Mouse (Mus musculus) CH12.LX (cell line): Measurements from ENCODE around the gene Vps33a. TPM values are rescaled to one million over a fixed set of nuclear protein-coding genes. Genes with fewer than 3 reads are reported as not detected.

ENCODE experiments used
- DNase-seq: peaks from one replicate; pipeline ENCODE4 v3.0.0-alpha.2; 2013; ENCODE audit errors: extremely low read depth
- H3K27ac ChIP-seq: 2 replicates; pipeline ENCODE4 v1.5.1; 2012; ENCODE audit warnings: low read depth, mild to moderate bottlenecking, control low read depth, moderate library complexity; ENCODE audit not compliant: insufficient read depth
- H3K27me3 ChIP-seq: replicated peaks from 2 replicates; pipeline ENCODE3; 2012; ENCODE audit warnings: inconsistent platforms
- H3K36me3 ChIP-seq, 2 experiments: replicated peaks in 1 of 2; 2 replicates each; pipeline versions ENCODE3 to v1.6.1; 2012; ENCODE audit warnings: inconsistent platforms in 1 of 2, low read length in 1 of 2, mild to moderate bottlenecking in 1 of 2, mixed read lengths in 1 of 2, moderate library complexity in 1 of 2; ENCODE audit not compliant: control insufficient read depth in 1 of 2, insufficient read depth in 1 of 2
- H3K4me1 ChIP-seq, 2 experiments: 2 replicates each; pipeline ENCODE4 v1.6.1; 2012; ENCODE audit warnings: inconsistent platforms in 1 of 2, moderate library complexity in 1 of 2; ENCODE audit not compliant: insufficient read depth in 2 of 2, control insufficient read depth in 1 of 2
- H3K4me2 ChIP-seq: 2 replicates; pipeline ENCODE4 v1.6.1; 2012; ENCODE audit warnings: low read depth, mild to moderate bottlenecking, control low read depth; ENCODE audit not compliant: poor library complexity, insufficient read depth, severe bottlenecking
- H3K4me3 ChIP-seq, 3 experiments: fragments of 150-350 bp in 1 of 3; sonication (generic) in 1 of 3; replicated peaks in 1 of 3; 2 replicates each; pipeline versions ENCODE3 to v1.5.1; 2011 to 2012; ENCODE audit warnings: low read depth in 2 of 3, low read length in 2 of 3, mild to moderate bottlenecking in 2 of 3, moderate library complexity in 2 of 3, control low read depth in 1 of 3, improper control_type of control experiment in 1 of 3, inconsistent platforms in 1 of 3, mixed read lengths in 1 of 3; ENCODE audit not compliant: poor library complexity in 1 of 3
- H3K79me2 ChIP-seq: replicated peaks from 2 replicates; pipeline ENCODE4 v1.6.1; 2012; ENCODE audit warnings: mild to moderate bottlenecking, moderate library complexity; ENCODE audit not compliant: control insufficient read depth, poor library complexity, insufficient read depth, severe bottlenecking; ENCODE audit errors: extremely low read depth
- H3K9ac ChIP-seq: 2 replicates; pipeline ENCODE4 v1.6.1; 2012; ENCODE audit warnings: low read depth, mild to moderate bottlenecking, control low read depth, moderate library complexity; ENCODE audit not compliant: insufficient read depth
- H3K9me3 ChIP-seq: replicated peaks from 2 replicates; pipeline ENCODE3; 2012; ENCODE audit warnings: low read length, inconsistent platforms, mixed read lengths
- BHLHE40 ChIP-seq: IDR thresholded peaks from 2 replicates; pipeline ENCODE4 v1.6.1; 2011; ENCODE audit warnings: mild to moderate bottlenecking, low read depth, low read length, improper control_type of control experiment
- CHD1 ChIP-seq: IDR thresholded peaks from 2 replicates; pipeline ENCODE4 v1.6.1; 2012; ENCODE audit warnings: low read depth, low read length, improper control_type of control experiment, inconsistent platforms
- CHD2 ChIP-seq: IDR thresholded peaks from 2 replicates; pipeline ENCODE4 v1.6.1; 2011; ENCODE audit warnings: low read length, improper control_type of control experiment
- ELF1 ChIP-seq: IDR thresholded peaks from 2 replicates; pipeline ENCODE4 v1.6.1; 2014; ENCODE audit warnings: low read depth, mild to moderate bottlenecking, inconsistent platforms, low read length, improper control_type of control experiment
- EP300 ChIP-seq: IDR thresholded peaks from 2 replicates; pipeline ENCODE4 v1.6.1; 2011; ENCODE audit warnings: low read length, improper control_type of control experiment
- GABPA ChIP-seq: IDR thresholded peaks from 2 replicates; pipeline ENCODE4 v1.6.1; 2012; ENCODE audit warnings: low read depth, low read length, improper control_type of control experiment, inconsistent platforms; ENCODE audit not compliant: insufficient replicate concordance
- HCFC1 ChIP-seq: IDR thresholded peaks from 2 replicates; pipeline ENCODE4 v1.6.1; 2012; ENCODE audit warnings: low read depth, mild to moderate bottlenecking, inconsistent platforms, low read length, improper control_type of control experiment
- IRF4 ChIP-seq: IDR thresholded peaks from 2 replicates; pipeline ENCODE4 v1.6.1; 2014; ENCODE audit warnings: low read depth, mild to moderate bottlenecking, inconsistent platforms, low read length, improper control_type of control experiment
- JUN ChIP-seq: IDR thresholded peaks from 2 replicates; pipeline ENCODE4 v1.6.1; 2011; ENCODE audit warnings: low read depth, mild to moderate bottlenecking, low read length, improper control_type of control experiment, moderate library complexity; ENCODE audit not compliant: insufficient read depth
- KAT2A ChIP-seq: IDR thresholded peaks from 2 replicates; pipeline ENCODE4 v1.6.1; 2012; ENCODE audit warnings: low read length, improper control_type of control experiment, inconsistent platforms; ENCODE audit not compliant: insufficient replicate concordance
- MAFK ChIP-seq: IDR thresholded peaks from 2 replicates; pipeline ENCODE4 v1.6.1; 2011; ENCODE audit warnings: low read length, improper control_type of control experiment; ENCODE audit not compliant: insufficient replicate concordance
- MAX ChIP-seq: IDR thresholded peaks from 2 replicates; pipeline ENCODE4 v1.6.1; 2011; ENCODE audit warnings: low read length, improper control_type of control experiment
- MAZ ChIP-seq: IDR thresholded peaks from 2 replicates; pipeline ENCODE4 v1.6.1; 2012; ENCODE audit warnings: low read depth, mild to moderate bottlenecking, inconsistent platforms, low read length, improper control_type of control experiment, moderate library complexity
- MEF2A ChIP-seq: IDR thresholded peaks from 2 replicates; pipeline ENCODE4 v1.6.1; 2014; ENCODE audit warnings: low read depth, mild to moderate bottlenecking, inconsistent platforms, low read length, improper control_type of control experiment, borderline replicate concordance
- MXI1 ChIP-seq: IDR thresholded peaks from 2 replicates; pipeline ENCODE4 v1.6.1; 2011; ENCODE audit warnings: mild to moderate bottlenecking, low read depth, low read length, improper control_type of control experiment
- NELFE ChIP-seq: IDR thresholded peaks from 2 replicates; pipeline ENCODE4 v1.6.1; 2011; ENCODE audit warnings: low read depth, low read length, improper control_type of control experiment
- NRF1 ChIP-seq: IDR thresholded peaks from 2 replicates; pipeline ENCODE4 v1.6.1; 2014; ENCODE audit warnings: low read depth, mild to moderate bottlenecking, inconsistent platforms, low read length, improper control_type of control experiment, moderate library complexity
- POLR2A ChIP-seq: IDR thresholded peaks from 2 replicates; pipeline ENCODE4 v1.6.1; 2011; ENCODE audit warnings: low read depth, mild to moderate bottlenecking, improper control_type of control experiment, low read length
- POLR2AphosphoS2 ChIP-seq: IDR thresholded peaks from 2 replicates; pipeline ENCODE4 v1.6.1; 2011; ENCODE audit warnings: low read depth, low read length, improper control_type of control experiment
- SIN3A ChIP-seq: IDR thresholded peaks from 2 replicates; pipeline ENCODE4 v1.6.1; 2012; ENCODE audit warnings: low read length, improper control_type of control experiment, inconsistent platforms
- TCF12 ChIP-seq: IDR thresholded peaks from 2 replicates; pipeline ENCODE4 v1.6.1; 2014; ENCODE audit warnings: low read depth, mild to moderate bottlenecking, inconsistent platforms, low read length, improper control_type of control experiment
- UBTF ChIP-seq: IDR thresholded peaks from 2 replicates; pipeline ENCODE4 v1.6.1; 2012; ENCODE audit warnings: low read depth, mild to moderate bottlenecking, inconsistent platforms, low read length, improper control_type of control experiment, moderate library complexity
- USF1 ChIP-seq: IDR thresholded peaks from 2 replicates; pipeline ENCODE4 v1.6.1; 2014; ENCODE audit warnings: low read depth, mild to moderate bottlenecking, inconsistent platforms, low read length, improper control_type of control experiment
- USF2 ChIP-seq: conservative IDR thresholded peaks from 2 replicates; pipeline ENCODE4 v1.6.1; 2011; ENCODE audit warnings: low read depth, low read length, improper control_type of control experiment
- ZC3H11A ChIP-seq: IDR thresholded peaks from 2 replicates; pipeline ENCODE4 v1.6.1; 2012; ENCODE audit warnings: low read depth, mild to moderate bottlenecking, inconsistent platforms, low read length, improper control_type of control experiment
- ZKSCAN1 ChIP-seq: IDR thresholded peaks from 2 replicates; pipeline ENCODE4 v1.6.1; 2012; ENCODE audit warnings: low read depth, inconsistent platforms, low read length, improper control_type of control experiment, borderline replicate concordance
- ZMIZ1 ChIP-seq: IDR thresholded peaks from 2 replicates; pipeline ENCODE4 v1.6.1; 2012; ENCODE audit warnings: low read depth, mild to moderate bottlenecking, inconsistent platforms, low read length, improper control_type of control experiment
- dilution Hi-C: fragments of 300-500 bp; cut with MboI; formaldehyde crosslinking; loops from 2 replicates; pipeline ENCODE4 v1.14.3; 2020; ENCODE audit warnings: low sequenced_read_pairs; ENCODE audit not compliant: extremely low pct_unique_long_range_greater_than_20kb, extremely low pct_ligation_motif_present
- in situ Hi-C: fragments of 300-500 bp; cut with MboI; formaldehyde crosslinking; loops from 3 replicates; pipeline ENCODE4 v1.14.3; 2019; ENCODE audit warnings: low sequenced_read_pairs, low pct_ligation_motif_present, low pct_unique_long_range_greater_than_20kb, mixed read lengths
- polyA plus RNA-seq: library from polyadenylated mRNA; unstranded; fragments of >175 nt; gene quantifications from 2 replicates; pipeline ENCODE4 v1.2.1, GENCODE M21; 2012; ENCODE audit warnings: low read depth; ENCODE audit not compliant: insufficient read length
- total RNA-seq, 2 experiments: library from RNA; depleted of rRNA; stranded (reverse); fragments of 300-350 nt in 1 of 2; fragments of >200 nt in 1 of 2; gene quantifications; 2 replicates each; pipeline ENCODE4 v1.2.3; 2012 to 2014

Gene Vps33a
- total and polyA plus RNA-seq, 3 experiments, result 17.1 to 30.6 (median 21.0) TPM

DNA sequence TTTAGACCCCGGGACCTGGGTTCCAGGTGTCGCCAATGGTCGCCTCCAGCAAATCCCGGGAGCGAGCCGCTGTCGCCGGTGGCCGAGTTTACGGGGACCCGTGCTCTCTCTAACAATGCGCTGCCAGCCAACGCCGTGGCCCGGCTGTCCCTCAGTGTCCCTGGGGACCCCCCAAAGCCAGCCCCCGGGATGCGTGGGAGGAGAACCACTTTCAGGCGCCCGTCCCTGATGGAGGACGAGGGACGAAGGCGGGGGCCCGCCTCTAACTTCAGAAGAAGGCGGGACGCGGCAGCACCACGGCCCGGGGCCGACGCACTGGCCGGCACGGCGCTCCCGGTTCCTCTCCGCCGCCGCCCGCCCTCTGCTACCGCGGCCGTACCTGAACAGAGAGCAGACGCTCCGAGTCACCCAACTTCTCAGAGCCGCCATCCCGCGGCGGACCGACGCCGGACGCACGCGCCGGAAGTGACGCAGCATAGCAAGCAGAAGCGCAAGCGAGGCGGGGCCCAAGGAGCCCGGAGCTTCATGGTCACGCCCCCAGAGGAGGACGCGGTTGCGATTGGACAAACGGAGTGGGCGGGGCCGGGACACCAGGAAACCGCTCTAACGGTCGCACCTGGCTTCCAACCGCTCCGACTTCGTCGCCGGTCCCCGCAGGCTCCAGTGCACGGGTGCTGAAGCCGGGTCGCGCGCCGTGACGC is 49.0 kb downstream of the Vps33a start, which contains the start of gene Diablo:
Gene Diablo (minus strand): TSS at position 485 of the 701 bp plus-strand sequence.
- H3K4me2 ChIP-seq, result peak within 1 kb of the TSS; percentile 75
- dilution Hi-C loops (no loop called here), in situ Hi-C loops (no loop called here)
- DNase-seq, result peak; percentile 99
- no peaks in the 10 kb centered on the region for H3K27me3 ChIP-seq
- peaks cover 3 to 21% of the 10 kb centered on the region in 2 experiments for H3K4me1 ChIP-seq
- peak within 1 kb of the TSS; percentile 85 for H3K9ac ChIP-seq
- H3K27ac ChIP-seq, result peak within 1 kb of the TSS; percentile 30; the same call in 1 of the 2 replicates
- no peaks in the 10 kb centered on the region; the same call in none of the 2 replicates for H3K79me2 ChIP-seq
- TF ChIP-seq UBTF (no peak), SIN3A (peak; percentile 95), ZMIZ1 (peak; percentile 93), POLR2A (peak; percentile 97), GABPA (no peak), MAX (peak; percentile 45), MXI1 (peak; percentile 95; the same call in 1 of the 2 replicates), IRF4 (0 out of 2 replicates have a peak, but pooled peaks have one; percentile 17), USF2 (no peak), USF1 (no peak), EP300 (no peak), JUN (no peak), CHD2 (no peak), HCFC1 (peak; percentile 78), KAT2A (no peak), BHLHE40 (peak; percentile 52), ZC3H11A (no peak), MAZ (no peak), MEF2A (peak; percentile 8; the same call in 1 of the 2 replicates), MAFK (no peak), ELF1 (peak; percentile 85), NELFE (peak; percentile 96), TCF12 (peak; percentile 60; the same call in 1 of the 2 replicates), NRF1 (peak; percentile 68), ZKSCAN1 (no peak), POLR2AphosphoS2 (peak; percentile 81; the same call in 1 of the 2 replicates), CHD1 (no peak)
- H3K4me3 ChIP-seq, result peak within 1 kb of the TSS; percentile 77 to 95 (median 95)
- H3K36me3 ChIP-seq, result peaks cover 11 to 63% of the 10 kb centered on the region in 2 experiments
- no peaks in the 10 kb centered on the region for H3K9me3 ChIP-seq
